Mouse (Mus musculus) liver (tissue): ENCODE data around the gene 5330417C22Rik.
"Not testable (repeated sequence)": the region's sequence is repeated elsewhere in the genome, so short reads cannot be mapped to it uniquely, and the experiment has no call there.

Experiments used
- DNase-seq: peaks from one replicate; pipeline ENCODE4 v3.0.0-alpha.2; 2020; ENCODE audit warnings: mixed read lengths

The 5330417C22Rik gene

GRCm38 (mm10) chr3:108536517-108537260 lies at the start of gene 5330417C22Rik:
Gene 5330417C22Rik (minus strand): TSS chr3:108536536.
- DNase-seq = peak; percentile 9

DNA sequence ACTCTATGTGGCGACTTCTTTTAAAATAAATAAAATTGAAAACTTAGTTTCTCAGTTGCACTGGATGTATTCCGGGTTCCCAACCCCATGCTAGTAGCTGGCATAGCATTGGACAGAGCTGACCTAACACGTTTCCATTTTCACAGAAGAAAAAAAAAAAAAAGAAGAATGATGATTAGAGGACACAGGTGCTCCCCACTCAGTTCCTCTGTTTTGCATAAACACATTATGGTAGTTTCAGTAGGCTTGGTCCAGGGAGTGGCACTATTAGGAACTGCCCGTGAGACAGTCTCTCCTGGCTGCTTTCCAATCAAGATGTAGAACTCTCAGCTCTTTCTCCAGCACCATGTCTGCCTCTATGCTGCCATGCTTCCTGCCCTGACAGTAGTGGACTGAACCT lies 48.2 kb upstream of the 5330417C22Rik start:
- no peak for DNase-seq

DNA sequence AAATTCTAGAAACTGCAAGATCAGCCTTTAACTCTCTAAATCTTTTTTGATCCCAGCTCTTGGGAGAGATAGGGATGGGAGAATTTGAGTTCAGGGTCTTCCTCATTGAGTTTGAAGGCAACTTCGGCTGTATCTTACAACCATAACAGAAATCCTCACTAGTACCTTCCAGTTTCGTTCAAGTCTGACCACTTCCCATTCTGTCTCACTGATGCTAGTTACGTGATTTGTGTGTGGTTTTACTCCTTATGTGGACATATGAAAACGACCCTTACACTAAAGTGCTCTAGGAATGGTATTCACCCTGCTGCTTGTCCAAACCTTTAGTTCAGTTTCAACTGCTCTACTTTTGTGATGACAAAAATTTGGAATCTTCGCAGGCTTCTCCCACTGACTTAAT lies 37.7 kb upstream of the 5330417C22Rik start:
- no peak for DNase-seq

GRCm38 (mm10) chr3:108572309-108573010 lies 36.1 kb upstream of the 5330417C22Rik start:
- DNase-seq = no peak

DNA sequence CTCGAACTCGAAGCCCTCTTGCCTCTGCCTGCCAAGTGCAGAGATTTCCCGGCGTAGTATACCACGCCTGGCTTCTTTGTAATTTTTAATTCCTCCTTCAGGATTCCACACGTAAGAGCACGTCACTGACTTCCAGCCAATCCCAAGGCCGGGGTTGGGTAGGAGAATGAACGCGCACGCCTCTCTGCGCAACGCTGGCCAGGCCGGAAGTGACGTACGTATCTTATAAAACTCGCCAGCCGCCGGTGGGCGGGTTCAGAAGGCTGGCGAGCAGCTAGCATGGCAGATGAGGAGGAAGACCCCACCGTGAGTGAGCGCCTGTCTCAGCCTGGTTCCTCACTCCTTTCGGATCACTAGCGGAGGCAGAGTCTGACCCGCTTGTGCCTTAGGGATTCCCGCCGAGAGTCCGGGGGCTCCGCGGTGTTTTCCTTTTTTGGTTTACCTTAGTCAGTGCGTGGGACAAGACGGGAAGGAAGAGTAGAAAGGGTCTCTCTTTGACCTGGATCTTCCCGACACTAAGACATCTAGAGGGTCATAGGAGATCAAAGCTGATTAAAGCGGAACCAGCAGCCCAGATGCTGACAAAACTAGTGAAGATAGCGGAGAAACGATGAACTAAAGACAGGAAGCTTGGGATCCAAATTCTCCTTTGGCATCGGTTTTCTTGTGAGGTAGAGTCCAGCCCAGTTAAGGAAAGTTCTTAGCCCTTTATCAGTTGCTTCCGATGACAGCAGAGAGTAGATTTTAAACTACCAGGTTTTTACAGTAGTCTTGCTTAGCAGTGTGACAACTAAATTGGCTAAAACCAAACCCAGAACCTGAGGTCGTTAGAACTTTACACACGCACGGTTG lies 35.3 kb upstream of the 5330417C22Rik start, which contains the start of gene Taf13:
Gene Taf13 (plus strand): TSS at position 256 of the 852 bp plus-strand sequence.
- peak; percentile 95 for DNase-seq

DNA sequence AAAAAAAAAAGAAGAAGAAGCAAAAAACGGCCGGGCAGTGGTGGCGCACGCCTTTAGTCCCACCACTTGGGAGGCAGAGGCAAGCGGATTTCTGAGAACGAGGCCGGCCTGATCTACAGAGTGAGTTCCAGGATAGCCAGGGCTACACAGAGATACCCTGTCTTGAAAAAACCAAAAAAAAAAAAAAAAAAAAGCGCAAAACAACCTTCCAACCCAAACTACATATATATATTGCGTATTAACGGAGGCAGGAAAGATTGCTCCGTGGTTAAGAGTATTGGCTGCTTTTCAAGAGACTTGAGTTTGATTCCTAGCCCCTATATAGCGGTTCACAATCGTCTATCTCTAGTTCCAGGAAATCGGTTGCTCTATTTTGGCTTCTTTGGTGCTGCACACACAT lies 34.5 kb upstream of the 5330417C22Rik start:
- no peak for DNase-seq

DNA sequence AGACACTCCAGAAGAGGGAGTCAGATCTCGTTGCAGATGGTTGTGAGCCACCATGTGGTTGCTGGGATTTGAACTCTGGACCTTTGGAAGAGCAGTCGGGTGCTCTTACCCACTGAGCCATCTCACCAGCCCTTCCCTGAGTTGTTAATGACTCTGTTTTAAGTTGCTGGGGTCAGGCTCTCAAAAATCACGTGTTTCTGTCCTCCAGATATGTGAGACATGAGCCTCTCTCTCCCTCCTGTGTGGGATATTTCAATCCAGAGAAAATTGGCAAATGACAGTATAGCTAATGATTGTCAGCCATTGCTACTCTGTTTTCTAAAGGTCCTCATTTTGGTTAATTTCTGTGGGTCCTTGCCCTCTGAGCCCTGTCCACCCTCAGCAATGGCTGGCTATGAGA lies 33.3 kb upstream of the 5330417C22Rik start:
- DNase-seq = not testable (repeated sequence)

DNA sequence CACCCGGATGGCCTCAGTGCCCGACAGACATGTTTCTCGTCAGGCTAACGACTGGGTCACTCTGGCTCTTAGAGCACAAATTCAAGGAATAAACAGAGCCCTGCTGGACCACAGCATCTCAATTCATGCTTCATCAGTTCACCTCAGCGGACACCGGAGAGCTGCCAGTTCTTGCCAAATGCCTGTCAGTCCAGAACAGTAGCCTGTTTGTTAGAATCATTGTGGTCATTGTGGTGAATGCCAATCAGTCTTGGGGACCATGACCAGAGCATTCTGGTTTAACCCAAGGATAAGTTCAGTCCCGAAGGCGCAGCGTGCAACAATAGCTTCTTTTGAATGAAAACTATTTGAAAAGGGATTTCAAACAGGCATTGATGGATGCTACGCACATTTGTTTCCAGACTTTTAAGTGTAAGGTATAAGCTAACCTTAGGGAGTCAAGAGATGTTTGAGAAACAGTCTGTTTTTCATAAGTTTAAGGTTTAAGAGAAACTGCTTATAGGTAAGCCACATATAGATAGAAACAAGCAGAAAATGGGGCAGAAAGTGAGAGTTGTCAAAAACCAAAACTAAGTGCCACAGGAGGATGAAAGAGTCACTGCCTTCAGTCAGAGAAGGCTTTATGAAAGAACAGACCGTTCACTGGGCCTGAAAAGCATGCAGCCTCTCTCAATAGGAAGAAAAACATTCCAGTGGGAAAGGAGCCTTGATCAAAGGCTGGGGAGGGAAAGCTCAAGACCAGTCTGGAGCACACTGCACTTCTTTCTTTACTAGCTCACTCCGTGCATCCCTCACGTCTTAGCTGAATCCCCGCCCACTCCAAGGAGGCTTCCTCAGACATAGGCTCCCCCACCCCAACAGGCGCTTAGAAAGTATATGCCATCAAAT lies 31.9 kb upstream of the 5330417C22Rik start:
- no peak for DNase-seq

DNA sequence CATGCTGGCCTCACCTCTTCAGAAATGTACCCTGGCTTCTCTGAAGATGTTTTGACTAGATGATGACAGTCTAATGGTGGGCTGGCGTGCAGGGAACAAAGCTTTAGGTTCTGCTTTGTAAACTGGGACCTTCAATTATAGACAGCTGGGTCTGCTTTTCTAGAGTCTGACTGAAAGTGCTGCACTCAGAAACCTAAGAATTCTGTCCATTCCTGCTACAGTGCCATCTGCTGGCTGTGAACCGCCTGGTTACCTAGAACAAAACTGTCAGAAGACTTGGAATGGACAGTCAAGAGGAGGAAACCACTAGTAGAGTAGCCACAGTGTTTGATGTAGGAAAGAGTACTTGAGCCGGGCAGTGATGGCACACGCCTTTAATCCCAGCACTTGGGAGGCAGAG lies 27.0 kb upstream of the 5330417C22Rik start:
- DNase-seq = peak; percentile 84

- peak; percentile 60 for DNase-seq
These were observed 26.5 kb upstream of the 5330417C22Rik start for GRCm38 (mm10) chr3:108562777-108563271.

GRCm38 (mm10) chr3:108562133-108562730 lies 25.9 kb upstream of the 5330417C22Rik start, which contains the start of gene Tmem167b:
Gene Tmem167b (minus strand): TSS chr3:108562466.
- peak; percentile 96 for DNase-seq

- peak; percentile 34 for DNase-seq
These were observed 21.6 kb upstream of the 5330417C22Rik start for GRCm38 (mm10) chr3:108557888-108558287.

GRCm38 (mm10) chr3:108554587-108555312 lies 18.4 kb upstream of the 5330417C22Rik start:
- DNase-seq = peak; percentile 93

DNA sequence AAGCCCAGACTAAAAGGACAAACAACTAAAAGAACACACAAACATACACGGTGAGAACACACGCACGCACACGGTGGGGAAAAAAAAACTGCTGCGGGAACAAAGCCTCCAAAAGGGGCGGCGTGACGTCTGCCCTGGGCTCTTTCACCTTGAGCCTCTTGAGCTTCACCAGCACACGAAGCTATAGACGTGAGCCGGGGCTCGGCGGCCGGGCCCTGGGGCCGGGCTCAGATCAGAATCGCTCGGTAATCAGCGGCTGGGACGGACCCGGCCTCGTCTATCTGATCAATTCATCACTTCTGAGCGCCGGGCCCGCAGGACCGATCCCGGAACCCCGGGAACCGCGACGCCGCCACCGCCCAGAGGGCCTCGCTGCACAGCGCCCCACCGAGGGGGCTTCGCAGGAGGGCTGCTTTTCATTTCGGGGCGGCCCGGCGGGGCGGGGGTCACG lies 17.8 kb upstream of the 5330417C22Rik start:
- peak; percentile 61 for DNase-seq

GRCm38 (mm10) chr3:108542299-108542698 lies 6.0 kb upstream of the 5330417C22Rik start:
- DNase-seq = no peak

DNA sequence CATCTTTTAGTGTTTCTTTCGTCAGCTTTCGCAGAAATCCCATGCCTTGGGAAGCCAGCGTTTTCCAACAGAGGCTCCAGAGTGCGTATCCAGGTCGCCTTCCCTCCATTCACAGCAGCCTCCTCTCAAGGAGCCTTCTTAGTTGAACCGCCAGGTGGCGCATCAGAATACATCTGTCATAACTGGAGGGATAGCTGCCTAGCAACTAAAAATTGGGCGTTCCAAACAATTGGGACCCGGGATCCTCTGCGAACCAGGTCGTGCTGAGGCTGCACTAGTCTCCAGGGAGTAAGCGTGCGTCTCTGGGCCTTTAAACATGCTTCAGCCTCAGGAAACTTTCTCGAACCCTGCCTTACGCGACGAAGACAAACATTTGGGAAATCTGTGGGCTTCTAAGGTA lies 967 bp upstream of the 5330417C22Rik start:
- peak; percentile 82 for DNase-seq

- DNase-seq = no peak
These were observed 330 bp downstream of the 5330417C22Rik start for GRCm38 (mm10) chr3:108535896-108536516.

- DNase-seq = no peak
These were observed 2.4 kb downstream of the 5330417C22Rik start, which contains the start of gene 1700013F07Rik for GRCm38 (mm10) chr3:108533951-108534350. Gene 1700013F07Rik (plus strand): TSS chr3:108534150.

DNA sequence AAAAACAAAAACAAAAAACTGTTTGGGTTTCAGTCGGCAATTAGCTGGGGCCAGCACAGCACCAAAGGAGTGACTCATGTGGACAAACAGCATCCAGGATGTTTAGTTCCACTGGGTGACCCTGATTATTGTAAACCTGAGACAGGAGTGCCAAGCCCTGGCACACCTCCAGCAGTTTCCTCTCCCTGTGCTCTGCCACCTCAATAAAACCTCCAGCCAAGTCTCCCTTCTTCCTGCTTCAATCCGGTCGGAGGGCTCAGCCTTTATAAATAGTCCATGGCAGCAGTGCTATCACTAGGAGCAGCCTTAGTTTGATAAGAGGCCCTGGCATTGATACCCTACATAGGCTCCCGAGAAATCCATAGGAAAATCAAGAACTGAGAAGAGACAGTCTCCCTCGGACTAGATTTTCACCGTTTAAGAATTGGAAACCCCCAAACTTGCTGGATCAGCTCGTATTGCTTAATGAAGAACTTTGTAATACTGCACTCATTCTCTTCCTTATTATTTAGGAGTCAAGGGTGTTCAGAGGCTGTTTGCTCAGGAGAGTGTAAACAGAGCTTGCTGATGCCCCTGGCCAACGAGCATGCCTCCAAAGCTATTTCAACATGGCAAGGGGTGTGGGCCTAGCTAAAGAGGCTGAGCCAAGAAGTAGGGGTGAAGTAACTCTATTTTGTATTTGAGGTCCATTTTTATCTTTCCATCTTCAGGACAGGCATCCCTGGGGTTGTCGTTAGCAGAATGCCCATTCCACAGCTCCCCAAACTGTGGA lies 3.0 kb downstream of the 5330417C22Rik start:
- DNase-seq = no peak
